ENCODE assay signal across 9 mouse cellular contexts in the genomic region with DNA sequence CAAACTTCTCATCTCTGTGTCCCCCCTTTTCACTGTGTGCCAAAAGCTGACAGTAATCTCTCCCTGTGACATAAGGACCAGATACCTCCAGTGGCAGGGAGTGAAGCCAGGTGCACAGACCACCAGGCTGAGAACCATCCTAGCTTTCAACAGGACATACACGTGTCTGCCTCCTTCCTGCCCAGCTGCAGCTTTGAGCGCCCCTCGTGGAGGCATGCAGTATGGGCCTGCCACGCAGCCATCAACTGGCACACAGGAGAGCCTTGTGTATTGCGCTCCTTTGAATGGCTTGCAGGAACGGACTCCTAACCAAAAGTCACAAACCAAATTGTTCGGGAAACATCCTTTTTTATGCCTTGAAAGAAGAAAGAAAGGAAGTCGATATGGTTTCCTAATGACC. TPM values are rescaled to one million over a fixed set of nuclear protein-coding genes. Genes with fewer than 3 reads are reported as not detected.
DNase-seq lines count a peak whose midpoint lies in the region; ATAC-seq and TF ChIP-seq lines count a peak whose summit lies in the region.
"Had no signal": no experiment of that assay in that cellular context is flagged by ENCODE, and none has a peak within 500 bp of the region (broad histone marks: within the 10 kb centered on the region; RNA-seq: fewer than 3 reads in every experiment).

No protein-coding gene starts in this region.

- no peak for ATAC-seq in lung, postnatal 0 days
- no peak for ATAC-seq in inflammation-experienced regulatory T-cells, adult 6 months

- H3K4me2 ChIP-seq in lung, postnatal 0 days (replicated peaks; ENCODE audit: low read depth, low read length), result no peak overlapping the region
- H3K4me2 ChIP-seq: limb, embryonic 12.5 days had no signal

- H3K27ac ChIP-seq in bone marrow, adult 2 months (ENCODE audit: control insufficient read depth, insufficient read depth, low read depth, low read length, poor library complexity), result no peak overlapping the region
- no peak overlapping the region for H3K27ac ChIP-seq in embryonic fibroblast, embryonic 13.5 days (ENCODE audit: insufficient read depth, low read length)
- H3K27ac ChIP-seq in lung, postnatal 0 days (ENCODE audit: low read length), result no peak overlapping the region
- H3K27ac ChIP-seq: limb, embryonic 12.5 days had no signal

- 14% methylated on average over 8 of the region's 8 CpGs for WGBS in bone marrow, adult 2 months
- 9% methylated on average over 8 of the region's 8 CpGs for WGBS in lung, postnatal 0 days

- peaks cover 41% of the 10 kb centered on the region for H3K27me3 ChIP-seq in lung, postnatal 0 days (replicated peaks; ENCODE audit: insufficient read depth, low read length)

- H3K36me3 ChIP-seq in lung, postnatal 0 days (ENCODE audit: insufficient read depth, low read length), result no peaks in the 10 kb centered on the region
- H3K36me3 ChIP-seq: limb, embryonic 12.5 days had no signal

- H3K9ac ChIP-seq in lung, postnatal 0 days (replicated peaks; ENCODE audit: low read depth), result no peak overlapping the region
- H3K9ac ChIP-seq: limb, embryonic 12.5 days had no signal

- no peak for TF ChIP-seq POLR2A in bone marrow, adult 2 months (IDR thresholded peaks at IDR 0.05; ENCODE audit: borderline replicate concordance, control insufficient read depth, low read depth, low read length)
- TF ChIP-seq POLR2A in embryonic fibroblast, embryonic 13.5 days (IDR thresholded peaks at IDR 0.05; ENCODE audit: low read depth, low read length), result no peak

- peak; percentile 86 to 90 for DNase-seq in left cerebral cortex, adult 18-20 months (ENCODE audit: low spot score in 2 of 2)
- DNase-seq in left cerebral cortex, adult 11 months (ENCODE audit: low spot score), result no peak
- peak; percentile 69 for DNase-seq in kidney, postnatal 10 days
- DNase-seq in lung, postnatal 0 days (ENCODE audit: low spot score), result peak; percentile 40
- peak; percentile 87 for DNase-seq in right cerebral cortex, adult 18-20 months

- peak; percentile 43; the same call in 1 of the 2 replicates for TF ChIP-seq CTCF in bone marrow, adult 2 months (IDR thresholded peaks at IDR 0.05; ENCODE audit: control insufficient read depth, insufficient read depth, low read length)
- peak; percentile 80; the same call in 1 of the 2 replicates for TF ChIP-seq CTCF in embryonic fibroblast, embryonic 13.5 days (IDR thresholded peaks at IDR 0.05; ENCODE audit: borderline replicate concordance, insufficient read depth, low read length)
- TF ChIP-seq CTCF in lung, postnatal 0 days (IDR thresholded peaks at IDR 0.05), result peak; percentile 89

- H3K4me3 ChIP-seq in bone marrow, adult 2 months (replicated peaks; ENCODE audit: control insufficient read depth, low read depth, low read length), result no peak overlapping the region
- H3K4me3 ChIP-seq in embryonic fibroblast, embryonic 13.5 days (ENCODE audit: insufficient read depth, low read length), result no peak overlapping the region
- no peak overlapping the region for H3K4me3 ChIP-seq in lung, postnatal 0 days (ENCODE audit: low read depth, low read length)
- H3K4me3 ChIP-seq: limb, embryonic 12.5 days had no signal

- no peaks in the 10 kb centered on the region for H3K4me1 ChIP-seq in bone marrow, adult 2 months (ENCODE audit: control insufficient read depth, insufficient read depth, low read length)
- no peaks in the 10 kb centered on the region for H3K4me1 ChIP-seq in embryonic fibroblast, embryonic 13.5 days (ENCODE audit: control insufficient read depth, insufficient read depth, low read length)
- no peaks in the 10 kb centered on the region for H3K4me1 ChIP-seq in lung, postnatal 0 days (ENCODE audit: insufficient read depth, low read depth, low read length)

- H3K9me3 ChIP-seq in lung, postnatal 0 days (ENCODE audit: low read length), result no peaks in the 10 kb centered on the region
- H3K9me3 ChIP-seq: limb, embryonic 12.5 days had no signal

- TF ChIP-seq EP300 in lung, postnatal 0 days (IDR thresholded peaks at IDR 0.05), result no peak

RNA-seq across cellular contexts. Expression of a gene that starts 3.1 kb away (rescaled TPM):
- total RNA-seq in left cerebral cortex, adult 18-20 months (2021), result 100 to 1,000 TPM; 141 to 148 TPM
- not detected in 2 replicates for polyA plus RNA-seq in bone marrow, adult 2 months (2011; ENCODE audit: insufficient read depth, insufficient read length, low replicate concordance, missing spikeins)
- polyA plus RNA-seq in embryonic fibroblast, embryonic 13.5 days (2011; ENCODE audit: insufficient read length, low read depth, missing spikeins), result 0.32 TPM in 1 of 2 replicates, not detected in the other
- polyA plus RNA-seq in lung, postnatal 0 days (2015; fragmentation: Nextera tagmentation; extraction: Ambion mirVana), result 0.11 and 0.13 TPM in 2 replicates
- polyA plus RNA-seq in inflammation-experienced regulatory T-cells, adult 6 months (2017; shearing (Covaris generic)), result under 1 TPM in 1 of 3 experiments, not detected in 2; 0.08 TPM
